Mouse (Mus musculus) olfactory bulb, adult 2 months (tissue): ENCODE measurements around the gene Tapbp. TPM values are rescaled to one million over a fixed set of nuclear protein-coding genes. Genes with fewer than 3 reads are reported as not detected.

Source experiments
- H3K27ac ChIP-seq: fragments of 200-500 bp; 2 replicates; pipeline ENCODE4 v1.5.1; 2012; ENCODE audit warnings: low read depth, low read length; ENCODE audit not compliant: insufficient read depth
- H3K4me1 ChIP-seq: fragments of 200-500 bp; 2 replicates; pipeline ENCODE4 v1.6.1; 2012; ENCODE audit warnings: low read length; ENCODE audit not compliant: control insufficient read depth, insufficient read depth
- H3K4me3 ChIP-seq: fragments of 200-500 bp; 2 replicates; pipeline ENCODE4 v1.5.1; 2012; ENCODE audit warnings: mild to moderate bottlenecking, low read depth, low read length, moderate library complexity; ENCODE audit not compliant: insufficient read depth
- CTCF ChIP-seq: fragments of 200-500 bp; IDR thresholded peaks from 2 replicates; pipeline ENCODE4 v1.5.1; 2012; ENCODE audit warnings: low read depth, mild to moderate bottlenecking, low read length, moderate library complexity; ENCODE audit not compliant: insufficient read depth
- POLR2A ChIP-seq: fragments of 200-500 bp; IDR thresholded peaks from 2 replicates; pipeline ENCODE4 v1.6.1; 2012; ENCODE audit warnings: mild to moderate bottlenecking, low read depth, low read length, moderate library complexity; ENCODE audit not compliant: insufficient read depth
- WGBS: fragments of 180-500 bp; shearing (Covaris S2); methylation state at CpG from one replicate; pipeline ENCODE4 v1.1.7; 2018; 5-methylcytosine and 5-hydroxymethylcytosine counted together
- polyA plus RNA-seq: library from polyadenylated mRNA; stranded (reverse); fragments of >200 nt; gene quantifications from 2 replicates; pipeline ENCODE4 v1.2.4, GENCODE M21; 2012; ENCODE audit warnings: low replicate concordance; ENCODE audit not compliant: missing spikeins, insufficient read depth, insufficient read length

Tapbp gene
- polyA plus RNA-seq, 1 experiment: 118 TPM

DNA sequence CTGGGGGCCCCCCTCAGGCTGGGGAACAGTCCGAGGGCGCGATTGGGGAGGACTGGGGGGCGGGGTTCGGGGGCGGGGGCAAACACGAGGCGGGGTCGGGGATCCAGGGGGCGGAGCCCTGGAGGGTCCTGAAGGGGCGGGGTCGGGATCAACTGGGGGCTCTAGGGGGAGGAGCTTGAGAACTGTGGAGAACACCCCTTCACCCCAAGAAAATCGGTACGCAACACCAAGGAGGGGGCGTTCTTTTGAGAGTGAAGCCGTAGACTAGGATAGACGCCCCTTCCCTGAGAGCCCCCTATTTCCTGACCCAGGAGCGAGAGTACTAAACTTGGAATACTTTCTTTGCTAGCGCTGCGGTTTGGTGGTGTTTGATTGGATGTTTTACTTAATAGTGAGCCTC lies 595 bp downstream of the Tapbp start:
- 1% methylated on average over 19 of the region's 20 CpGs for WGBS
- peak overlapping the region; percentile 50 for H3K4me3 ChIP-seq
- TF ChIP-seq POLR2A: no peak
- no peak for TF ChIP-seq CTCF
- no peak overlapping the region for H3K27ac ChIP-seq
- peaks cover 37% of the 10 kb centered on the region for H3K4me1 ChIP-seq

DNA sequence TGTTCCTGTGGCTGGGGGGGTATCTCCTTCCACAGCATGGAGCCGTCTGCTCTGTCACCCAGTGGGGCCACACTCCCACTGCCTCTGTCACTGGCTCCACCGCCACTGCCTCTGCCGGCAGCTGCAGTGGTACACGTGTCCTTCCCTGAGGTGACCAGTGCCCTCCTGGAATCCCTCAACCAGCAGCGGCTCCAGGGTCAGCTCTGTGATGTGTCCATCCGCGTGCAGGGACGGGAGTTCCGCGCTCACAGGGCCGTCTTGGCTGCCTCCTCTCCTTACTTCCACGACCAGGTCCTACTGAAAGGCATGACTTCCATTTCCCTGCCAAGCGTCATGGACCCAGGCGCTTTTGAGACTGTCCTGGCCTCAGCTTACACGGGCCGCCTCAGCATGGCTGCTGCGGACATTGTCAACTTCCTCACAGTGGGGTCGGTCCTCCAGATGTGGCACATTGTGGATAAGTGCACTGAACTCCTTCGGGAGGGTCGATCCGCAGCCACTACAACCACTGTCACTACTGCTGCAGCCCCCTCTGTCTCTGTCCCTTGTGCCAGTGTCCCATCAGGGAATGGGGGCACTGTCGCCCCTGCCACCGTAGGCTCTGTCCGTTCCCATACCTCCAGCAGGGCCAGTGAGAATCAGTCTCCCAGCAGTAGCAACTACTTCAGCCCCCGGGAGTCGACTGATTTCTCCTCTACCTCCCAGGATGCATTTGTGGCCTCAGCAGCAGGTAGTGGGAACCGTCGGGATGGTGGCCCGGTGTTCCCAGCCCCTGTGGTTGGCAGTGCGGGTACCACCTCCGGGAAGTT lies 1.4 kb downstream of the Tapbp start:
- TF ChIP-seq CTCF: no peak
- no peak for TF ChIP-seq POLR2A
- Histone ChIP-seq H3K27ac (no peak overlapping the region), H3K4me1 (peaks cover 34% of the 10 kb centered on the region), H3K4me3 (peak overlapping the region; percentile 50; the same call in 1 of the 2 replicates)
- WGBS: 70% methylated on average over 31 of the region's 31 CpGs

DNA sequence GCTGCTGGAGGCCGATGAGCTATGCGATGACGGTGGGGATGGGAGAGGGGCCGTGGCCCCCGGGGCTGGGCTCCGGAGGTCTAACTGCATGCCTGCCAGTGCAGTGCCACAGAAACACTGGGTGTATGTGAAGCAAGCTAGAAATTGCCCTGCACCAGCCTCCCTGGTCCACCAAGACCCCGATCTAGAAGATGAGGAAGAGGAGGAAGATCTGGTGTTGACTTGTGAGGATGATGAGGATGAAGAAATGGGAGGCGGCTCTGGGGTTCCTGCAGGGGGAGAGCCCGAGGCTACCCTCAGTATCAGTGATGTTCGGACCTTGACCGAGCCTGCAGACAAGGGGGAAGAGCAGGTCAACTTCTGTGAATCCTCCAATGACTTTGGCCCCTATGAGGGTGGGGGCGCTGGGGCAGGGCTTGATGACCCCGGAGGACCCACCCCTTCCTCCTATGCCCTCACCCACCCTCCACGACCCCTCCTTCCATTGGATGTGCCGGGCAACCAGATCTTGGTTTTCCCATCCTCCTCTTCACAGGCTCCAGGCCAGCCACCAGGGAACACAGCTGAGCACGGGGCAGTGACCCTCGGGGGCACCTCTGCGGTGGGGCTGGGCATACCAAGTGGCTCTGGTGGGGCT lies 2.1 kb downstream of the Tapbp start:
- TF ChIP-seq CTCF: no peak
- no peak for TF ChIP-seq POLR2A
- WGBS: 84% methylated on average over 18 of the region's 18 CpGs
- Histone ChIP-seq H3K27ac (no peak overlapping the region), H3K4me3 (no peak overlapping the region), H3K4me1 (peaks cover 34% of the 10 kb centered on the region)

DNA sequence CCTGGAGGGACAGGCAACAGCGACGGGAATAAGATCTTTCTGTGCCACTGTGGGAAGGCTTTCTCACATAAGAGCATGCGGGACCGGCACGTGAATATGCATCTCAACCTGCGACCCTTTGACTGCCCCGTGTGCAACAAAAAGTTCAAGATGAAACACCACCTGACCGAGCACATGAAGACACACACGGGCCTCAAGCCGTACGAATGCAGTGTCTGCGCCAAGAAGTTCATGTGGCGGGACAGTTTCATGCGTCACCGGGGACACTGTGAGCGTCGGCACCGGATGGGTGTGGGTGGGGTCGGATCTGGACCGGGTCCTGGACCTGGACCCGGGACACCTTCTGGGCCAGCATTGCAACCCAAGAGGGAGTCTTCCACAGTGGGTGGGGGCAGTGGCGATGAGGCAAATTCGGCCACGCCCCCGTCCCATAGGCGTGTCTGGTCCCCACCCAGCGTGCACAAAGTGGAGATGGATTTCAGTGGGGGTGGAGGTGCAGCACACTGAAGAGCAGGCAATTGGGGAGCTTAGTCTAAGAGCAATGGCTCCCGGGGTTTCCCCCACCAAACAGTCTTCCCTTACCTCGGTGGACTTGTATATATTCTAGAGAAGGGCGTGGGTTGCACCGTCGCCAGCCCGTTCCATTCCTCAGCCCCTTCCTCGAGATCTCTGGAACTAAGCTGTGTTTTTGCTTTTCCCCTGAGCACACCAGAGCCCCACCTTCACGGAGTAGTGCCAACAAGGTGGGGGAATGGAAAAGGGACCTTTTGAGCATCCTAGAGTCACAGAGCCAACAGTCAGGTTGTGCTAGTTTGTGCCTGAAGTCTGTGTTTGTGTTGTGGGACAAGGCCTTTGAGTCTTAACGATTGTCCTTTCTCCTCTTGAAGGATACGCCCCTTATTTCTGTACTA lies 2.8 kb downstream of the Tapbp start:
- no peak for TF ChIP-seq POLR2A
- no peak for TF ChIP-seq CTCF
- WGBS: 63% methylated on average over 37 of the region's 37 CpGs
- Histone ChIP-seq H3K27ac (no peak overlapping the region), H3K4me3 (peak overlapping the region; percentile 59; the same call in 1 of the 2 replicates), H3K4me1 (peaks cover 34% of the 10 kb centered on the region)

DNA sequence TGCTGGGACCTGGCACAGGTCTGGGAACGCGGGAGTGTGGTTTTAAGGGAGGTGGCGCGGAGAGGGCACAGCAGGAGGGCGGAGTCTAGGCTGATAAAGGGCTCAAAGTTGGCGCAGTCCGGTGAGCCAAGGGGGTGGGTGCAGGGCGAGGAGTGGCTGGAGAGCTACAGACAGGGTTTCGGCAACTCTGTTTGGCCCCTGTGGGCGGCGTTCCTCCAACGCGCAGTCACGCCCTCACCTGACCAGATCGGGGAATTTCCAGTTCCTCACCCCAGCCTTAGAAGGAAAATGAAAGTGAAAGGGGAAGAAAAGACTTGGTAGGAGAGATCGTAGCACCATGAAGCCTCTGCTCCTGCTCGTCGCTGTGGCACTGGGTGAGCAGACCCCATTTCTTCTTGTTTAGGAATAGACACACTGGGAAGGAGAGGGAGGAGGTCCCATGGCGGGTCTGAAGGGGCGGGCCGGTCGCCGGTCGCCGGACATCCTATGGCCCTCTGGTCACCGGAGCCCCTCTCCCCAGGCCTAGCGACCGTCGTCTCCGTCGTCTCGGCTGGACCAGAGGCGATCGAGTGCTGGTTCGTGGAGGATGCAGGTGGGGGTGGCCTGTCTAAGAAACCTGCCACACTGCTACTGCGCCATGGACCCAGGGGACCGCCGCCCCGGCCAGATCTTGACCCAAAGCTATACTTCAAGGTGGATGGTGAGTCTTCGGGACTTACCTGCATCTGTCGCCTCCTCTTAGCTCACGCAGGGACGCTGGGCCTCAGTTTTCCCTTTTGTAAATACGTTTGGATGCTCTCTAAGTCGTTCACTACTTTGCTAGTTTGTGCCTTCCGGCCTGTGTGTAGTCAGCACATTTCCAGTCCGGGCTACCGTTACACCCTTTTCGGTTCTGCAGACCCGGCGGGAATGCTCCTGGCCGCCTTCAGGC lies 3.9 kb downstream of the Tapbp start:
- peak overlapping the region; percentile 59 for H3K4me3 ChIP-seq
- H3K4me1 ChIP-seq: peaks cover 34% of the 10 kb centered on the region
- 2% methylated on average over 52 of the region's 52 CpGs for WGBS
- TF ChIP-seq CTCF: no peak
- no peak for TF ChIP-seq POLR2A
- H3K27ac ChIP-seq: peak overlapping the region; percentile 12; the same call in 1 of the 2 replicates

DNA sequence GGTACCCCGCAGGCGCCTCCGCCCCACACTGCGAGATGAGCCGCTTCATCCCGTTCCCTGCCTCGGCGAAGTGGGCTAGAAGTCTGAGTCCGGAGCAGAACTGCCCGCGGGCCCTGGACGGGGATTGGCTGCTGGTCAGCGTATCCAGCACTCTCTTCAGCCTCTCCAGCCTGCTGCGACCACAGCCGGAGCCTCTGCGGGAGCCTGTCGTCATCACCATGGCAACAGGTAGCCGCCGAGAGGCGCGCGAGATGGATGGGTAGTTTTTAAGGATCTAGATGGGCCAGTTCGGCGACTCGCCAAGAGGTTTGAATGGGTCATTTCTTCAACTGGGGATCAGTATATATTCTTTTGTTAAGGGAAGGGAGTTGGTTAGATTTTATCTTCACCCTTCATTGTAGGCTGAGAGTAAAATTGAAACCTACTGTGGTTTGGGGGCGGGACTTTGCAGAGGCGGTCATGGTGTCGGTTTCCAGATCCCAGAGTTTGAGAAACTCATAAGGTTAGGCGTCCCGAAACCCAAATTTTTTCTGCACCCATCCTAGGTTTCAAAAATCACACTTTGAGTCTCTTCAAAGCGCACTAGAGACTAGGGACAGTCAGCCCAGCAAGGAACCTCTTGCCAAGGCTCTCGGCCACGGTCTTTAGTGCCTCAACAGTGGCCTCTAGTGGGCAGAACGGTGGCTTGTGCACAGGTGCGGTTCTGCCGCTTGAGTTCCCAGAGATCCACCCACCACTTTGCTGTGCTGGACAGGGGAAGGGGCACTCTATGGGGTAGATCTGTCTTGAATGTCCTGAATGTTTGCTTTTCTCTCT lies 4.8 kb downstream of the Tapbp start:
- Histone ChIP-seq H3K4me3 (peak overlapping the region; percentile 59), H3K4me1 (peaks cover 30% of the 10 kb centered on the region), H3K27ac (0 out of 2 replicates have a peak overlapping the region, but pooled peaks have one; percentile 12)
- TF ChIP-seq CTCF: peak; percentile 79
- no peak for TF ChIP-seq POLR2A
- WGBS: 1% methylated on average over 36 of the region's 36 CpGs

DNA sequence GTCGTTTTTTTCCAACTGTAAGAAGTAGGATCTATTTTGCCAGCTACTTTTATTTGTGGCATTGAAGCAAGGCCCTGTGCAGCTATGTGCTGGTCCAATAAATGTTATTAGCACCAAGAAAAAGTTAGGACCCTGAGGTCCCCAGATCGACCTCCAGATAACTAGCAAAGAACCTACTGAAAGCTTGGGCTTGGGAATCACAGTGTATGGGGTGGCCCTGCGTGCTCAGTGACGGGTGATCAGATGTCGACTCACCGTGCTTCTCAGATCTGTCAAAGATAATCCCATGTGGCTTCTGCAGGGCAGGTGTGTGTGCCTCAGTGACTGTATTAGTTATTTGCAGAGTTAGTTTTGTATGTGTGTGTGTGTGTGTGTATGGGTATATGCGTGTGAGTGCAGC lies 5.7 kb downstream of the Tapbp start:
- WGBS: 87% methylated on average over 7 of the region's 7 CpGs
- no peak overlapping the region for H3K27ac ChIP-seq
- no peak overlapping the region for H3K4me3 ChIP-seq
- H3K4me1 ChIP-seq: peaks cover 30% of the 10 kb centered on the region
- TF ChIP-seq CTCF: no peak
- TF ChIP-seq POLR2A: no peak
